Mouse (Mus musculus) lung, embryonic 15.5 days (tissue): ENCODE measurements at regions not wholly inside any gene's neighbourhood (a gene's known extent, or its start where the extent isn't known, plus 50 kb on each side); places are given as distances from the start of the nearest gene placed in this dataset.

Experiments
- ATAC-seq: fragments of 200-750 bp; cut with Nextera tagmentation; 2 replicates; pipeline ENCODE4 v1.8.0; 2017; ENCODE audit warnings: moderate number of reproducible peaks, borderline replicate concordance; ENCODE audit not compliant: low FRiP score, low TSS enrichment; ENCODE audit errors: extremely low read depth
- H3K27ac ChIP-seq: fragments of 300-500 bp; sonication (generic); 2 replicates; pipeline ENCODE4 v1.5.1; 2015; ENCODE audit warnings: moderate library complexity, mild to moderate bottlenecking, inconsistent platforms
- H3K27me3 ChIP-seq: fragments of 300-500 bp; sonication (generic); 2 replicates; pipeline ENCODE4 v1.6.1; 2015; ENCODE audit warnings: inconsistent platforms
- H3K36me3 ChIP-seq: fragments of 300-500 bp; sonication (generic); 2 replicates; pipeline ENCODE4 v1.6.1; 2015; ENCODE audit warnings: inconsistent platforms
- H3K4me1 ChIP-seq: fragments of 300-500 bp; sonication (generic); 2 replicates; pipeline ENCODE4 v1.6.1; 2015; ENCODE audit warnings: inconsistent platforms
- H3K4me2 ChIP-seq: fragments of 300-500 bp; sonication (generic); 2 replicates; pipeline ENCODE4 v1.6.1; 2015; ENCODE audit warnings: inconsistent platforms, mild to moderate bottlenecking, moderate library complexity
- H3K4me3 ChIP-seq: fragments of 300-500 bp; sonication (generic); 2 replicates; pipeline ENCODE4 v1.5.1; 2015; ENCODE audit warnings: mild to moderate bottlenecking, inconsistent platforms
- H3K9ac ChIP-seq: fragments of 300-500 bp; sonication (generic); 2 replicates; pipeline ENCODE4 v1.6.1; 2015; ENCODE audit warnings: inconsistent platforms
- H3K9me3 ChIP-seq: fragments of 300-500 bp; sonication (generic); 2 replicates; pipeline ENCODE4 v1.6.1; 2016; ENCODE audit warnings: inconsistent platforms
- WGBS: fragments of 180-500 bp; shearing (Covaris S2); methylation state at CpG from one replicate; pipeline ENCODE4 v1.1.7; 2015; 5-methylcytosine and 5-hydroxymethylcytosine counted together

GRCm38 (mm10) chr6:103924504-103924903, 414.1 kb downstream of the Chl1 start:
- H3K4me2 ChIP-seq: no peak overlapping the region
- no peak overlapping the region for H3K9ac ChIP-seq
- no peak for ATAC-seq
- no peaks in the 10 kb centered on the region for H3K27me3 ChIP-seq
- no peak overlapping the region for H3K4me3 ChIP-seq
- WGBS: 90% methylated on average over 1 of the region's 1 CpGs
- H3K4me1 ChIP-seq: no peaks in the 10 kb centered on the region
- no peaks in the 10 kb centered on the region for H3K36me3 ChIP-seq
- no peak overlapping the region for H3K27ac ChIP-seq
- H3K9me3 ChIP-seq: no peaks in the 10 kb centered on the region

- Histone ChIP-seq H3K36me3 (no peaks in the 10 kb centered on the region), H3K9me3 (no peaks in the 10 kb centered on the region), H3K27me3 (no peaks in the 10 kb centered on the region), H3K4me3 (no peak overlapping the region), H3K4me2 (no peak overlapping the region), H3K4me1 (no peaks in the 10 kb centered on the region), H3K9ac (no peak overlapping the region), H3K27ac (no peak overlapping the region)
- ATAC-seq: no peak
- WGBS: 77% methylated on average over 3 of the region's 3 CpGs
Observed at GRCm38 (mm10) chr6:103927094-103927493, 416.7 kb downstream of the Chl1 start.

GRCm38 (mm10) chr6:103940345-103940744, 430.0 kb downstream of the Chl1 start:
- Histone ChIP-seq H3K4me1 (no peaks in the 10 kb centered on the region), H3K27me3 (no peaks in the 10 kb centered on the region), H3K4me3 (no peak overlapping the region), H3K9me3 (no peaks in the 10 kb centered on the region), H3K9ac (no peak overlapping the region), H3K36me3 (no peaks in the 10 kb centered on the region), H3K27ac (no peak overlapping the region), H3K4me2 (no peak overlapping the region)
- no peak for ATAC-seq
- 68% methylated on average over 5 of the region's 5 CpGs for WGBS

- H3K36me3 ChIP-seq: no peaks in the 10 kb centered on the region
- no peak overlapping the region for H3K4me3 ChIP-seq
- 56% methylated on average over 2 of the region's 2 CpGs for WGBS
- no peak for ATAC-seq
- H3K4me2 ChIP-seq: no peak overlapping the region
- no peak overlapping the region for H3K27ac ChIP-seq
- H3K27me3 ChIP-seq: no peaks in the 10 kb centered on the region
- H3K9me3 ChIP-seq: no peaks in the 10 kb centered on the region
- no peaks in the 10 kb centered on the region for H3K4me1 ChIP-seq
- H3K9ac ChIP-seq: no peak overlapping the region
Observed at GRCm38 (mm10) chr6:103944361-103944760, 434.0 kb downstream of the Chl1 start.

- peak; percentile 59; the same call in 1 of the 2 replicates for ATAC-seq
- H3K27ac ChIP-seq: no peak overlapping the region
- H3K4me1 ChIP-seq: no peaks in the 10 kb centered on the region
- H3K4me2 ChIP-seq: no peak overlapping the region
- no peak overlapping the region for H3K4me3 ChIP-seq
- no peak overlapping the region for H3K9ac ChIP-seq
- H3K36me3 ChIP-seq: no peaks in the 10 kb centered on the region
- no peaks in the 10 kb centered on the region for H3K27me3 ChIP-seq
- WGBS: 49% methylated on average over 3 of the region's 3 CpGs
- H3K9me3 ChIP-seq: no peaks in the 10 kb centered on the region
Observed at GRCm38 (mm10) chr6:103947474-103947873, 437.1 kb downstream of the Chl1 start.

- no peak overlapping the region for H3K4me3 ChIP-seq
- no peaks in the 10 kb centered on the region for H3K9me3 ChIP-seq
- WGBS: 47% methylated on average over 1 of the region's 1 CpGs
- H3K27ac ChIP-seq: no peak overlapping the region
- no peak overlapping the region for H3K4me2 ChIP-seq
- no peaks in the 10 kb centered on the region for H3K4me1 ChIP-seq
- no peak for ATAC-seq
- H3K27me3 ChIP-seq: no peaks in the 10 kb centered on the region
- no peak overlapping the region for H3K9ac ChIP-seq
- no peaks in the 10 kb centered on the region for H3K36me3 ChIP-seq
Observed at GRCm38 (mm10) chr6:103953134-103953771, 442.9 kb downstream of the Chl1 start.

- Histone ChIP-seq H3K36me3 (no peaks in the 10 kb centered on the region), H3K4me3 (no peak overlapping the region), H3K27ac (no peak overlapping the region), H3K4me2 (no peak overlapping the region), H3K4me1 (no peaks in the 10 kb centered on the region), H3K9me3 (no peaks in the 10 kb centered on the region), H3K9ac (no peak overlapping the region), H3K27me3 (no peaks in the 10 kb centered on the region)
- 73% methylated on average over 2 of the region's 2 CpGs for WGBS
- ATAC-seq: no peak
Observed at GRCm38 (mm10) chr6:103959002-103959401, 448.6 kb downstream of the Chl1 start.

GRCm38 (mm10) chr6:103967811-103968420, 457.5 kb downstream of the Chl1 start:
- ATAC-seq: no peak
- no peaks in the 10 kb centered on the region for H3K4me1 ChIP-seq
- no peaks in the 10 kb centered on the region for H3K36me3 ChIP-seq
- H3K4me3 ChIP-seq: no peak overlapping the region
- no peak overlapping the region for H3K9ac ChIP-seq
- no peak overlapping the region for H3K27ac ChIP-seq
- H3K4me2 ChIP-seq: no peak overlapping the region
- no peaks in the 10 kb centered on the region for H3K9me3 ChIP-seq
- 84% methylated on average over 1 of the region's 1 CpGs for WGBS
- no peaks in the 10 kb centered on the region for H3K27me3 ChIP-seq

GRCm38 (mm10) chr6:103999186-103999585, 488.8 kb downstream of the Chl1 start:
- no peak for ATAC-seq
- Histone ChIP-seq H3K27ac (no peak overlapping the region), H3K9ac (no peak overlapping the region), H3K4me1 (no peaks in the 10 kb centered on the region), H3K4me3 (no peak overlapping the region), H3K27me3 (no peaks in the 10 kb centered on the region), H3K4me2 (no peak overlapping the region), H3K36me3 (no peaks in the 10 kb centered on the region), H3K9me3 (no peaks in the 10 kb centered on the region)
- 85% methylated on average over 1 of the region's 1 CpGs for WGBS

GRCm38 (mm10) chr6:104028439-104029091, 464.0 kb upstream of the Cntn6 start:
- peak; percentile 49; the same call in 1 of the 2 replicates for ATAC-seq
- Histone ChIP-seq H3K4me1 (no peaks in the 10 kb centered on the region), H3K9me3 (no peaks in the 10 kb centered on the region), H3K4me2 (no peak overlapping the region), H3K36me3 (no peaks in the 10 kb centered on the region), H3K4me3 (no peak overlapping the region), H3K9ac (no peak overlapping the region), H3K27ac (no peak overlapping the region), H3K27me3 (no peaks in the 10 kb centered on the region)
- 7% methylated on average over 9 of the region's 9 CpGs for WGBS

- no peak for ATAC-seq
- no peak overlapping the region for H3K9ac ChIP-seq
- no peaks in the 10 kb centered on the region for H3K9me3 ChIP-seq
- H3K4me1 ChIP-seq: no peaks in the 10 kb centered on the region
- H3K4me2 ChIP-seq: no peak overlapping the region
- H3K27ac ChIP-seq: no peak overlapping the region
- no peaks in the 10 kb centered on the region for H3K36me3 ChIP-seq
- no peaks in the 10 kb centered on the region for H3K27me3 ChIP-seq
- H3K4me3 ChIP-seq: no peak overlapping the region
Observed at GRCm38 (mm10) chr6:104038853-104039252, 453.7 kb upstream of the Cntn6 start.

- no peaks in the 10 kb centered on the region for H3K4me1 ChIP-seq
- no peak overlapping the region for H3K4me2 ChIP-seq
- no peak for ATAC-seq
- no peaks in the 10 kb centered on the region for H3K9me3 ChIP-seq
- no peak overlapping the region for H3K4me3 ChIP-seq
- H3K9ac ChIP-seq: no peak overlapping the region
- H3K36me3 ChIP-seq: no peaks in the 10 kb centered on the region
- WGBS: 70% methylated on average over 2 of the region's 2 CpGs
- H3K27ac ChIP-seq: no peak overlapping the region
- no peaks in the 10 kb centered on the region for H3K27me3 ChIP-seq
Observed at GRCm38 (mm10) chr6:104040450-104040849, 452.1 kb upstream of the Cntn6 start.
